Mouse (Mus musculus): Measurements from ENCODE around the gene Nup214. TPM values are rescaled to one million over a fixed set of nuclear protein-coding genes. Genes with fewer than 3 reads are reported as not detected.
A peak's percentile ranks its signal among the peaks of the same experiment; 100 is the strongest.

The Nup214 gene
- polyA plus RNA-seq, 2 experiments from 2014 or later, result 87.6 to 102 TPM

DNA sequence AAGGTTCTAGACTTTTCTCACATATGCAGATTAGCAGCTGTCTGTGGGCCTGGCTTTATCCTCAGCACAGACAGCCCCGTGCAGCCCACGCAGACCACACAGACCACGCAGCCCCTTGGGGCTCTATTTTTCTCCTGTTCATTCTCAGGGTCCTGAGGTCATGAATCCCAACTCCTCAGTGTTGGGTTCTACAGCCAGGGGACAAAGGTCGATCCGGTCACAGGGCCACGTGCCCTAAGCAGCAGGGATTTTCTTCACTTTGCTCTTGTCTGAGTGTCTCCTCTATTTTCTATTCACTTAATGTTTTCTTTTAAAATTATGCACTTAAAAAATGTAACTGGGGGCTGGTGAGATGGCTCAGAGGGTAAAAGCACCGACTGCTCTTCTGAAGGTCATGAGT lies 101.1 kb downstream of the Nup214 start:
- no peak for ATAC-seq

DNA sequence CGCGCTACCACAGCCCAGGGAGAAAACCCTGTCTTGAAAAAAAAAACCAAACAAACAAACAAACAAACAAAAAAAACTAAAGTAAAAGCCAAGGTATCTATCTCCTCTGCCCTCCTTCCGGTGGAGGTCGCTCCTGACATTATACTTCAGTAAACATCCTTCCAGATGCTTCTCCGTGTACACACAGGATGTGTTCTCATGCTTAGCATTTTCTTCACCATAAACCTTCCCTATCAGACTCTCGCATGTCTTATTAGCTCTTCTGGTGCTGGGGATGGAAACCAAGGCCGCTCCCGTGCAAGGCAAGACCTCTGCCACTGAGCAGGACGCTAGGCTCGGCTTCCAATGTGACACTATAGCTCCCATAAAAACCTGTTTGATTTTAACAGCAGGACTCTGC lies 103.5 kb downstream of the Nup214 start:
- peak; percentile 74 for ATAC-seq

DNA sequence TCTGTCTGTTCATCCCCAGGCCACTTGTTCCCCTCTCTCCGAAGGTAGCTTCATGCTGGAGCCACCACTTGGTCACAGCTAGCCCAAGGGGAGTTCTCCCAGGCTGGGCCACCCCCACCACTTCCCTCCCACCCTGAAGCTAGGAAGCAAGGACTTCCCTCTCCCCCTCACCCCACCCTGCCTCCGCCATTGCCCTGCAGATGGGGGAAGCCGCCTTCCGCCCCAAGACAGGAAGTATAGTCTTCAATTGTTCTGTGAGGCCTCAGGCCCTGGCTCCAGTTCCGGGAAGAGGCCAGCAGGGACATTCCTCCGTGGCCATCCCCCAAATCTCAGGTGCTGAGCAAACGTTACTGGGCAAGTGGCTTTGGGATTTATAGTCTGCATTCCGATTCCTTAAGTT lies 104.3 kb downstream of the Nup214 start:
- ATAC-seq, result peak; percentile 57

DNA sequence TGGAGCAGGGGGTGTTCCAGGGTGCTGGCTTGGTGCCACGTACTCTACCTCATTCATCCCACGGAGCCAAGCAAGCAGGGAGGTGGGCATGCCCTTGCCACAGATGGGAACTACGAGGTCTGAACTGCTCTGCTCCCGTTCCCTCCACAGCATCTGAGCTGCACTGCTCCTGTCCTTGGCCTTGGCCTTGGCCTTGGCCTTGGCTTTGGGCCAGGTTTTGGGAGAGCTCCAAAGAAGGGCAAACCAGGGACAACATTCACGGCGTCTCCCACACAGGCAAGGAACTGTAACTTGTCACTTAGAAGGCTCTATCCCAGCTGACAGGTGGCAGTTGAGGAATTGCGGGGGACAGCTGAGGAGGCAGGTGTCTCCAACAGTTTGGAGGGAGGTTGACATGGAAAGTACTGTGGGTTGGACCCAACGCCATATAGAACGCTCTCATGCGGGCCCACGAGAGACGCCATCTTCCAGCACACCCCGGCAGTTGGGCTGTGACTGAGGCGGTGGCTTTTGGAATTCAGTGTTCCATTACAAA lies 105.0 kb downstream of the Nup214 start:
- ATAC-seq, result no peak

DNA sequence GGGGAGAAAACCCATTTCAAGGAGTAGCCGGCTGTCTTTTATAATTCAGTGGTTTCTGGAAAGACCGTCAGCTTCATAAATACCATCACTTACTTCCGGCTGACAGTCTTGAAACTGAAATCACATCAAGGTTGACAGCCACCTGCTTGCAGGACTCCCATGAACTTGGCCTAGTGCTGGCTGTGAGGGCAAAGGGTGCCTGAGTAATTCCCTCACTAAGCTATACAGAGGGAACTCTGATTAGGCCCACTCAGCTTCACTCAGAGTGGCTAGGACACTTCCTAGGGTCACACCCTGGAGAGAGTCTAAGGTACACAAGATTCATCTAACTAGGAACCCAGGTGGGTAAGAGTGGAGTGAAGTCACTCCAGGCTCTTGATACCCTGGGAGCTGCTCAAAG lies 106.4 kb downstream of the Nup214 start:
- peak; percentile 5 for ATAC-seq

DNA sequence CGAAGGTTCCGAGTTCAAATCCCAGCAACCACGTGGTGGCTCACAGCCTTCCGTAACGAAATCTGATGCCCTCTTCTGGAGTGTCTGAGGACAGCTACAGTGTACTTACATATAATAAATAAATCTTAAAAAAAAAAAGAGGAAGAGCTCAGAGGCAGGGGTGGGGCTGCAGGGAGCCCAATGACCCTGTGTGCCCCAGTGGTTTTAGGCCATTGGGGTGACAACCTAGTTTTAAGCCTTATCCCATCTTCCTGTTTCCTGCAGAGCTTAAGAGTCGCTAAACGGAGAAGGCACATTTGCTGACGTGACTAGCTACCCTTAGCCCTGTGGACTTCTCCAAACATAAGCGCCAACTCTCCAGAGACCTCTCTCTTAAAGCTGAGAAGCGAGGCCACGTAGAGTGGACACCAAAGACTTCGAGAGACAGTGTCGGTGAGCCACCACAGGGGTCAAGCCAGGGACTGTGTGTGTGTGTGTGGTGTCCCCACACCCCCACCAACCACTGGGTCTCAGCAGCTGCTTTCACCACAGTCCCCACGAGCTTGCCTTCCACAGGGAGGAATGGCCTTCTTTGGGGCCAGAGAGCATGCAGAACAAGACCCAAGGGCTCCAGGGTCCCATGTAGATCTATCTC lies 107.2 kb downstream of the Nup214 start:
- no peak for ATAC-seq

DNA sequence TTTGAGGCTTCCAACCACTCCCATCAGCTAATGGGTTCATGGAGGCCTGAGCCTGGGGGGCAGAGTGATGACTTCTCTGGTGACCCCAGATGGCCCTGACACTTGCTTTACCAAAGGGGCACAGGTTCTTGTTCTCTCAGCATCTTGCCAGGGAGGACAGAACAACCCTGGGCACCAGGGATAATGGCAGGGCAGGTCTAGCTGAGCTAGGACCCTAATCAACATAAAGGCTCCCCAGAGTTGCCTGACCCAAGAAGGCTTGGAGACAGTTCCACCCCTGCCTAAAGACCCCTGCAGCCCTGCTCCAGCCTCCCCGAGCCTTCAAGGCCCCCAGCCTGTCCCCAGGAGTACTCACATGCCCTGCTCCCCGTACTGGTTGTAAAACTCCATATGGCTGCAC lies 108.0 kb downstream of the Nup214 start:
- no peak for ATAC-seq

DNA sequence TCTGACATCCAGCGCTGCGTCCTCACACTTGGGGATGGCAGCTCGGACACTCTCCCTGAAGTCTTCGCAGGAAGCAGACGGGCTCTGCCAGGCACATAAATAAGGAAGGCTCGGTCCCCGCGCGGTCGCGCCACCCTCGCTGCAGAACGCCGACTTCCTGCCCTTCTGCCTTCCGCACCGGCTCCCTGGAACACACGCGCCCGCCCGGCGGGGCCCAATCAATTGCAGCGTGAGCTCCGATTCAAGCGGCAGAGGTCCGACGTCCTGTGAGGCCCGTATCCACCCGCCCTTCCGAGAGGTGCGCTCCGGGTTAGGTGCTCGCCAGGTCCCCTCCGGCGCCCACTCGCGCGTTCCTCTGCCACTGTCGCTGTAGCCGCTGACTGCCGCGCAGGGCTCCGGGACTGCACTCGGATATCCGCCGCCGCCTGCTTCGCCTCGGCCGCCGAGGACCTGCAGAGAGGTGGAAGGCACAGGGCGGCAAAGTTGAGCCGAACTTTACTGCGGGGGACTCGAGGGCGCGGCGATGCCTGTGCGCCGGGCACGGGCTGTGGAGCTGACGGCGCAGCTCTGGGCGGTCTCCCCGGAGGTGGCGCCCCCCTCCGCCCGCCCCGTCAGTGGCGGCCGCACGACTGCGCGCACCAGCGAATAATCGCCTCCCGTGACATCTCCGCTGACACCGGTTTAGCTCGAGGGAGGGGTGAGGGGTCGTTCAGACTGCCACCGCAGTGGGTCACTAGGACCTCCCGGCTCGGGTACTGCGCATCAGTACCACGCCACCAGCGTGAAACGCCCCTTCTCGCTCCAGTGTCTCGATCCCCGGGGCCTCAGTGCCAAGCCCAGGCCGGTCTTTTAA lies 109.1 kb downstream of the Nup214 start:
- peak; percentile 55 for ATAC-seq

DNA sequence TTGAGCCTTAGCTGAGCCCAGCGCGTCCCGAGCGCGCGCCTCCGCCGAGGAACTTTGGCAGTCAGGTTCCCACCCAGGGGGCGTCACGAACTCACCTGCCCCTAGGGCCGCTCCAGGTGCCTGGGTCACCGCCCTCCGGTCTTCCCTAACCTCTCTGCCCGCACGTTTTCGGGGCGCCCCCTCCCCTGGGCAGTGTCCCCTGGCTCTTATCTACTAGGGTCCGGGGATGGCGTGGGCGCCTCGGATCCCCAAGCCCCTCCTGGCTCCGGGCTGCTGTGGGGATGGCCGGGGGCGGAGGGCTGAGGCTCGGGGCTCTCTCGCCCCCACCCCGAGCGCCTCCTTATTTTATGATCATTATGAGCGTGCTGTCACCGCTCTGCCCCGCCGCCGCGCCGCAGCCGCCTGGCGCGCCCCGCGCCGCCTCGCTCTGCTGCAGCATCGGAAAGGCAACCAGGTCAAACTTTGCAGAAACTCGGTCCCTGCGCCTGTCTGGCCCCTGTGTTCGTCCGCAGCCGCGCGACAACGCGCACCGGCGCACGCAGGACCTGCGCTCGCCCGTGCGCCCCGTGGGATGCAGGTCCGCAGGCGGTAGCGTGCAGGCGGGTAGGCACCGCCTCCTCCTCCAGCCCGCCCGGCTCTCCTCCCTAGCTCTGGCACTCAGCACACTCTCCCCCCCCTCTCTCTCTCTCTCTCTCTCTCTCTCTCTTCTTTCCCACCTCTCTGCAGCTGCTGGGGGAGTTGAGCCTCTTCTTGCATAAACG lies 110.1 kb downstream of the Nup214 start, which contains the start of gene Fam78a:
Gene Fam78a (minus strand): TSS at position 747 of the 761 bp plus-strand sequence.
- ATAC-seq, result peak; percentile 44

DNA sequence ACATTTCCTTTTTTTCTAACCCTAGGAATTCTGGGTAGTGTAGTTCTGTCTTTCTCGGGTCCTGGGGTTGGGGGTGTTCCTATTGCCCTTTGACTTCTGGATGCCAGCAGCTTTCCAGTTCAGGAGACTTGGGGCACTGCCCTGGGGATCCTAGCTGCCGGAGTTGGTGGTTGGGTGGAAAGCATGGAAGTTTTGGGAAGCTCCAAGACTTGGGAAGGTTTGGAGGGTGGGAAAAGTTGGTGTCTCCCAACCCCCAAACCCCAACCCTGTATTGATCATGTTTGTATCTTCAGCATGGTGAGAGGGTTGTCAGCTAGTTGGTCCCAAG lies 110.6 kb downstream of the Nup214 start:
- no peak for ATAC-seq

DNA sequence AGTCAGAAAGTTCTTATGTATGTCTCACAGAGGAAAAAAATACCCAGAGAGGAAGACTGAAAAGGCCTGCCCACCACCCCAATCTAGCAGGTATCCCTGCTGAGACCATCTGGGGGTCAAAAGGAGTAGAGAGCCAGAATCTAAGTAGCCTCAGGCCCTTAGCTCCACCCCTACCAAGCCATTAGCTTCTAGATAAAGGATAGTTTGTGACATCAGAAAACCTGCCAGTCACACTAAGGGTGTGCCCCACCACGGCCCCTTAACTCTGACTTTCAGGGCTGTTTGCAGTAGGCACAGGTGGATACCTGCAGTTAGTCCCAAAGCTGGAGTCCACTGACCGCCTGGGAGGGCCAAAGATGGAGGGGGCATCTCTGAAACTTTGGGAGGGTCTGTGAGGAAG lies 111.0 kb downstream of the Nup214 start:
- no peak for ATAC-seq

DNA sequence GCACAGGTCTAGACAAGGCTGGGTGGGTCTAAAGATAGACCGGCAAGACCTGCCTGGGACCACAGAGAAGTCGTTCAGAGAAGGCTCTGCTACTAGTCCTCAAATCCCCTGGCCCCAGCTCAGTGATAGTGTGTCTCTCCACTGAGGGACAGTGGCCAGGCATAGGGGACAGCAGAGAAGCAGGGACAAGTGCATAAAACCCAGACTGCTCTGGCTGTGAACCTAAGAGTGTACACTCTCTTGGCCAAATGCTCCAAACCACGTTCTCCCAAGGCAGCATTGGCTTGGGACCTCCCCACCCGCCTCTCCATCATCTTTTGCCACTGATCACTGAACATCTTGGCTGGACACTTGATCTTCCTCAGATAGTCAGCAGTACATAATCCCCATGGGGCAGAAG lies 113.4 kb downstream of the Nup214 start:
- no peak for ATAC-seq

DNA sequence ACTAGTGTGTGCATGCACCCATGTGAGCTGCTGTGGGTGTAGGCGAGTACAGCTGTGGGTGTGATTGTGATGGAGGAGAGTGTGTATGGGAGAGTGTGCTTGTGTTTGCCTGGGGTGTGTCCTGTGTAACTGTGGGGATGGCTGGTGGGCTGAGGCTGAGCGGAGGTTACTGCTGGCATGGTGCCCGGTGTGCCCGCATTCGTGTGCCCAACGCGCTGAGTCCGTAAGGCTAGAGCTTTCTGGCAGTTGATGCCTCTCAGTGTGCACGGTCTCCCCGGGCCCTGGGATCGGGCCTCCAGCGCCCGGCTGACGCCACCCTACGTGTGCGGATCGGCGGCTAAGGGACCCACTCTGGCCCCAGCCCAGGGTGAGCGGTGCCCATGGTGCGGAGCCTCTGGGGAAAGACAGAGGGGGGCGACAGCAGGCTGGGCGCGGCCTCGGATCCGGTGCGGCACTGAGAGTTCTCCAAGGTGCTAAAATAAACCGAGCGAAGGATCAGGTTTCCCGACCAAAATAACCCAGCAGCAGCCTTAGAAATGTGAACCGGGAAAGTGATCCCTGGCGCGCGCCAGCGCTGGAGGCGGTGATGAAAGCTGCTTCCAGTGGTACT lies 114.2 kb downstream of the Nup214 start:
- ATAC-seq, result no peak

DNA sequence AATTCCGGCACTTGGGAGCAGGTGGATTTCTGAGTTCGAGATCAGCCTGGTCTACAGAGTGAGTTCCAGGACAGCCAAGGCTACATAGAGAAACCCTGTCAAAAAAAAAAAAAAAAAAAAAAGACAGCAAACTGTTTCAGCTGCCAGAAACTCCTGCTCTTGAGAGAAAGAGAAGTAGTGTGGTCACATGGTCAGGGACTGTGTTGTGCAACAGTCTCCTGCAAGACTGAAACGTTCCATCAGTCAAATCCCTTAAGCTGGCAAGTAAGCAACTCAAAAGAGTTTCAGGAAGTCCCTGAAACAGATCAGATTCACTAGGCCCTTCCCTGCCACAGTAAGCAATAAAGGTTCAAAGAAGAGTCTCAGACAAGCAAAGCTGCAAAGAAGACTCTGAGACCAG lies 115.4 kb downstream of the Nup214 start:
- no peak for ATAC-seq

DNA sequence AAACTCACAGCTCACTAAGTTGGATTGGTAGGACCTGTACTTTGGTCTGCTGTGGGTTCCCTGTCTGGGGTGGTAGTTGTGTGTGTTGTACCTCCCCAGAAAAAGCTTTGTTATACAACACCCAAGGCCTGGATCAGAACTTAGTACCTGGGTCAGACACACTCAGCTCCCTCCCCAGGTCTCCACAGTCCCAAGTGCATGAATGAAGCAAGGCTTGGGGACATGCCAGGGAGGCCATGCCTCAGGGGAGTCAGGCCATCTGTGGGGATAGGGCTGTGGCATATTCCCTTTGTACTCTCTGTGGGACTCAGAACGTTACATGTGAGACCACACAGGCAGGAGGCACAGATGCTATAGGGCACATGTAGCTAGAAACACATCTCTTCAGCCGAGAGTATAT lies 115.9 kb downstream of the Nup214 start:
- ATAC-seq, result no peak

DNA sequence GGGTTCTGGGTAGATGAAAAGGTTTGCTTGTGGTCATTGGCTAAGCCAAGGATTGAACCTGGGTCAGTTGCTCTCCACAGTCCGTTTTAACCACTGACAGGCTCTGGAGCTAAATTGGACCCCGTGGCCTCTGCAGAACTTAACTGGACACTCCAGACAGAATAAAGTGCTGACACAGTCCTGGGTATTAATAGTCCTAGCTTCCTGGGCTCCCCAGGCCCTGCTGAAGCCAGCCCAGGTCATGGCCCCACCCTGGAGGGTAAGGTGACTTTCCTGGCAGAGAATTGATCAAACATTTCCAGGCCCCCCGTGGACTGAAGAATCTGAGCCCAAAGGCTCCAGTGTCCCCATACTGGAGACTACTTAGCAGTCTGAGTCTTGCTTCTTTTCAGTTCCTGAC lies 117.7 kb downstream of the Nup214 start:
- ATAC-seq, result no peak

DNA sequence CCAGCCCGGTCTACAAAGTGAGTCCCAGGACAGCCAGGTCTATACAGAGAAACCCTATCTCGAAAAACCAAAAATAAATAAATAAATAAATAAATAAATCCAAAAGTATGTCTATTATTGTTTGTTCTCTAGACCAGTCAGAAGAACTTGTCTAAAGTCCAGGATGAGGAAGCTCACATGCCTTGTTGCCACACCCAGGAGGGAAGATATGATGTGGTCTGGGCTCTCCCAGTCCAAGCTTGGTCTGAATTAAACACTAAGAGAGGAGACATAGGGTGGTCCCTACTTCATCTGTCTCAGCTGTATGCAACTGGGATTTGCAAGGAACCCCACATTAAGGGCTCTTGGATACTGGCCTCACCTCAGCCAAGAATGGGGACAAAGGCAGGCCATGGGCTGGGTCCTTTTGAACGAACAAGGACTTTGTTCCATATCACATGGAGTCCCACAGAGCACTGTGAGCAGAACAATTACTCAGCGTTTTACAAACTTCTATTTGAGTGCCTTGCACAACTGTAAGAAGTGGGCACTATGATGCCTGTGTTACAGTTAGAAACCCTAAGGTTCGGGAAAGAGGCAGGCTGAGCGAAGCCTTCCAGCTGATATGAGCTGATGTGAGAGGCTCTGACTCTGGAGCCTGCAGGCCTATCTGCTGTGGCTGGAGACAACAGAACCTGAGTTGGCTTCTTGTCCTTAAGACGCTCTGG lies 119.9 kb downstream of the Nup214 start:
- no peak for ATAC-seq

DNA sequence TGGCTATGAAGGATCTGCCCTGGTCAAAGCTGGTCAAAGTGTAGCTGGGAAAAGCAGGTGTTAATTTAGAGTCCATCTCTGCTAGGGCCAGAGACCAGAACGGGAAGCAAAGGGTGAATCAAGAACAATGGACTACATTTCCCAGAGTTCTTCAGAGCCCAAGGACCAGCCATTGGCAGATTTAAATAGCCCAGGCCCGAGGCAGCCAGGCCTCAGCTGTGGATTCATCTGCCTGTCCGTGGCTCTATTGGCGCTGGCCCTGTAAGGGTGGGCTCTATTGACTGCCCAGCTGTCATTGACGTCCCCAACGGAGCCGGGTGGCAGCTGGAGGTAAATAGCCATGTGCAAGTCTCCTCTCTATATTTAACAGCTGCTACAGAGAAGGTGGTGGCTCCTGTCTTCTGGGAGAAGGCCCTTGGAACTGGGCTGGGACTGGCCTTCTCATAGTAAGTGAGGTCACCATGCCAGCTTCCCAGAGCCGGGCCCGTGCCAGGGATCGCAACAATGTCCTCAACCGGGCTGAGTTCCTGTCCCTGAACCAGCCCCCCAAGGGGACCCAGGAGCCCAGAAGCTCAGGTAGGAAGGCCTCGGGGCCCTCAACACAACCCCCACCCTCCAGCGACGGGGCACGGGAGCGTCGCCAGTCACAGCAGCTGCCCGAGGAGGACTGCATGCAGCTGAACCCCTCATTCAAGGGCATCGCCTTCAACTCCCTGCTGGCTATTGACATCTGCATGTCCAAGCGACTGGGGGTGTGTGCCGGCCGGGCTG lies 121.3 kb downstream of the Nup214 start, which contains the start of gene Plpp7:
Gene Plpp7 (plus strand): TSS at position 178 of the 771 bp plus-strand sequence.
- ATAC-seq, result no peak

DNA sequence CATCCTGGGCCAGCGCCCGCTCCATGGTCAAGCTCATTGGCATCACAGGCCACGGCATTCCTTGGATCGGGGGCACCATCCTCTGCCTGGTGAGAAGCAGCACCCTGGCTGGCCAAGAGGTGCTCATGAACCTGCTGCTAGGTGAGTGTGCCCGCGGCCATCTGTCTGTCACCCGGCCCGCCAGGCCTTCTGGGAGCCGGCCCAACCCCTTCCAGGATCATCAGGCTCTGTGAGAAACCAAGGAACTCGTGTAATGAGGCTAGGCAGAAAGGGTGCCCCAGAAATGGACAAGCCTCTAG lies 121.8 kb downstream of the Nup214 start:
- ATAC-seq, result no peak

DNA sequence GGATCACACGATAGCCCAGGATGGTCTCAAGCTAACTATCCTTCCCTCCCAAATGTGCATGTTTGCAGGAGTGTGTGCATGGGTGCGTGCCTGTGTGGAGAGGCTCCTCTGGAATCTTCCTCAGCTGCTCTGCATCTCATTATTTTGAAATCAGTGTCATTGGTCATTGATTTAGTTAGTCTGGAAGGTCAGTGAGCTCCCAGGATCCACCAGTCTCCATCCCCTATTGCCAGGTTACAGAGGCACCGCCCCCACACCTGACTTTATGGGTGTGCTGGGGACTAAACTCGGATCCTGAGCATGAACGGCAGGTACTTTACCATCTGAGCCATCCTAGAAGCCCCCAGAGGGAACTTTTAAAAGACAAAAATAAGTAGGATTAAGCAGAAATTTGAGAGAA lies 128.7 kb downstream of the Nup214 start:
- no peak for ATAC-seq

DNA sequence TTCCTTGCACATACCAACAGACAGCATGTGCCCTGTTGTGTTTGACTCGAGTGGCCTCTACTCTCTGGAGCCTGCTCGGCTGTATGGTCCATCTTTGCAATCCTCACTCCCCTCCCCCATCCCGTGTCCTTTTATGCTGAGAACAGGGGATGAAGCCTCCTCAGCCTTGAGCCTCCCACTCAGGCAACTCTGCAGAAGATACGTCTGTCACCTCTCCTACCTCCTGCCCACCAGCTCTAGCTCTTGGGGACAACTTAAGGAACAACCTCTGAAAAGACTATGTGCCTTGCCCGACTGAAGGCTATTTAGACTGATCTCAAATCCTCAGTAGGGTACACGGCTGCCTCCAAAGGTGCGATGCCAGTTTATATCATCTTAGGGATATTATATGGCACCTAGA lies 129.3 kb downstream of the Nup214 start:
- ATAC-seq, result no peak
